Mouse (Mus musculus): ENCODE data around the gene Tln2.

DNA sequence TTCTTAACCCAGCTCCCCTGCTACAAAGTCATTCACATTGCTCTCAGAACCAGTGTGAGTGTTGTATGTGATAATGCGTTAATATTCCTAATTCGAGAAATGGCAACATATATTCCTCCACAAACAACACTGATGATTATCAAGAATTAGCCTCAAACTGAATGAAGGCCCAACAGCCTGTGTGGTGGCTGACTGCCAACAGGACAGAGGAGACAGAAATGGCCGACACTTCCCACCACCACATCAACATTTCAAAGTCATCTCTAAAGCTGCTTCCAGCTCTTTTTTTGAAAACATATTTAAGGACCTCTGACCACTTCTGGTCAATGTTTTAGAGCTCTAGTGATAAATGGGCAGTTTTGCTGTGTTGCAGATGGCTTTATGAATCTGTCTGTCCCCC, 161.7 kb downstream of the Tln2 start:
- TF ChIP-seq POLR2A (IDR thresholded peaks at IDR 0.05; ENCODE audit: low read depth, low read length) (no peak), CTCF (IDR thresholded peaks at IDR 0.05; ENCODE audit: extremely low read depth, insufficient read depth, insufficient read length, insufficient replicate concordance) (no peak)

Data from spleen, adult 2 months (tissue).